ENCODE assay signal across 12 mouse cellular contexts in genomic region chr10:94122595-94122994, GRCm38 (mm10). TPM values are rescaled to one million over a fixed set of nuclear protein-coding genes. Genes with fewer than 3 reads are reported as not detected.
A peak's percentile ranks its signal among the peaks of the same experiment; 100 is the strongest.
DNase-seq lines count a peak whose midpoint lies in the region; ATAC-seq and TF ChIP-seq lines count a peak whose summit lies in the region.
"Had no signal": no experiment of that assay in that cellular context is flagged by ENCODE, and none has a peak within 500 bp of the region (broad histone marks: within the 10 kb centered on the region; RNA-seq: fewer than 3 reads in every experiment).

No protein-coding gene starts in this region.

- H3K4me2 ChIP-seq in liver, embryonic 16.5 days (ENCODE audit: low read depth, low read length), result no peak overlapping the region
- no peak overlapping the region for H3K4me2 ChIP-seq in stomach, postnatal 0 days (replicated peaks; ENCODE audit: low read depth)
- H3K4me2 ChIP-seq: hindbrain, embryonic 15.5 days had no signal

- WGBS in liver, embryonic 16.5 days (ENCODE audit: insufficient replicate concordance), result 45% methylated on average over 7 of the region's 7 CpGs
- 90% methylated on average over 7 of the region's 7 CpGs for WGBS in cerebellum, adult 2 months
- 87% methylated on average over 7 of the region's 7 CpGs for WGBS in stomach, postnatal 0 days

- intact Hi-C loops in left cerebral cortex, postnatal 14 days (cut with DNase I), result no loop called here

- DNase-seq in left cerebral cortex, postnatal 14 days (ENCODE audit: low spot score in 2 of 2), result peak; percentile 22 to 27
- DNase-seq in left cerebral cortex, adult 8-10 months (ENCODE audit: low spot score in 2 of 2), result no peak
- peak; percentile 69 for DNase-seq in c-Kit-positive CD71-positive TER-119-positive erythroid progenitor cells, embryonic 14.5 days (ENCODE audit: low spot score)
- DNase-seq in splenic B cell, adult 2 months (ENCODE audit: low read depth, low spot score), result peak; percentile 5
- DNase-seq in cerebellum, adult 2 months, result no peak
- DNase-seq in stomach, postnatal 0 days (ENCODE audit: low spot score), result no peak
- DNase-seq: cerebellum, postnatal 36 days; kidney, adult 9 months had no signal

- H3K4me3 ChIP-seq in liver, embryonic 16.5 days (ENCODE audit: low read depth, low read length), result no peak overlapping the region
- no peak overlapping the region for H3K4me3 ChIP-seq in cerebellum, adult 2 months (replicated peaks; ENCODE audit: insufficient read depth, low read depth, low read length)
- no peak overlapping the region for H3K4me3 ChIP-seq in stomach, postnatal 0 days (ENCODE audit: low read depth, low read length)
- H3K4me3 ChIP-seq: heart, embryonic 10.5 days; hindbrain, embryonic 15.5 days; myocyte had no signal

- no peaks in the 10 kb centered on the region for H3K27me3 ChIP-seq in liver, embryonic 16.5 days (ENCODE audit: control insufficient read depth, insufficient read depth, low read depth, low read length)
- H3K27me3 ChIP-seq in splenic B cell, adult 2 months (ENCODE audit: control insufficient read depth, insufficient read depth, low read length, poor library complexity, severe bottlenecking), result no peaks in the 10 kb centered on the region
- H3K27me3 ChIP-seq in cerebellum, adult 2 months (ENCODE audit: control insufficient read depth, insufficient read depth, low read length), result no peaks in the 10 kb centered on the region
- no peaks in the 10 kb centered on the region for H3K27me3 ChIP-seq in stomach, postnatal 0 days (ENCODE audit: control insufficient read depth, insufficient read depth, low read length)
- H3K27me3 ChIP-seq: hindbrain, embryonic 15.5 days had no signal

- no peak for TF ChIP-seq EP300 in stomach, postnatal 0 days (optimal IDR thresholded peaks at IDR 0.05)

- peak; percentile 83 for ATAC-seq in liver, embryonic 16.5 days (ENCODE audit: low read depth)
- no peak for ATAC-seq in stomach, postnatal 0 days (ENCODE audit: low FRiP score, low TSS enrichment)

- no peak overlapping the region for H3K9ac ChIP-seq in liver, embryonic 16.5 days (ENCODE audit: low read depth, low read length)
- H3K9ac ChIP-seq in stomach, postnatal 0 days (ENCODE audit: low read length), result no peak overlapping the region
- H3K9ac ChIP-seq: hindbrain, embryonic 15.5 days had no signal

- TF ChIP-seq CTCF in cerebellum, adult 2 months (IDR thresholded peaks at IDR 0.05; ENCODE audit: borderline replicate concordance, insufficient read depth, low read depth, low read length), result no peak
- TF ChIP-seq CTCF in stomach, postnatal 0 days (IDR thresholded peaks at IDR 0.05; ENCODE audit: low read depth), result no peak

- peaks cover 11% of the 10 kb centered on the region for H3K36me3 ChIP-seq in liver, embryonic 16.5 days (ENCODE audit: control insufficient read depth, insufficient read depth)
- no peaks in the 10 kb centered on the region for H3K36me3 ChIP-seq in splenic B cell, adult 2 months (ENCODE audit: control insufficient read depth, insufficient read depth, low read length, poor library complexity, severe bottlenecking)
- no peaks in the 10 kb centered on the region; the same call in 1 of the 2 replicates for H3K36me3 ChIP-seq in stomach, postnatal 0 days (ENCODE audit: control insufficient read depth, insufficient read depth, low read length)

- TF ChIP-seq POLR2A in cerebellum, adult 2 months (IDR thresholded peaks at IDR 0.05; ENCODE audit: borderline replicate concordance, insufficient read depth, low read length), result no peak

- no peaks in the 10 kb centered on the region for H3K9me3 ChIP-seq in liver, embryonic 16.5 days (replicated peaks; ENCODE audit: control insufficient read depth, low read length)
- H3K9me3 ChIP-seq in stomach, postnatal 0 days (ENCODE audit: control insufficient read depth, low read length), result no peaks in the 10 kb centered on the region
- H3K9me3 ChIP-seq: heart, embryonic 10.5 days; hindbrain, embryonic 15.5 days had no signal

- no peak overlapping the region for H3K27ac ChIP-seq in liver, embryonic 16.5 days (ENCODE audit: low read length)
- H3K27ac ChIP-seq in cerebellum, adult 2 months (ENCODE audit: insufficient read depth, low read length), result no peak overlapping the region
- H3K27ac ChIP-seq in stomach, postnatal 0 days (replicated peaks), result no peak overlapping the region
- H3K27ac ChIP-seq: heart, embryonic 10.5 days; hindbrain, embryonic 15.5 days had no signal

- H3K4me1 ChIP-seq in liver, embryonic 16.5 days (ENCODE audit: control insufficient read depth, low read depth, low read length), result peaks cover 7% of the 10 kb centered on the region
- H3K4me1 ChIP-seq in cerebellum, adult 2 months (ENCODE audit: control insufficient read depth, insufficient read depth, low read length), result no peaks in the 10 kb centered on the region
- H3K4me1 ChIP-seq in stomach, postnatal 0 days (replicated peaks; ENCODE audit: control insufficient read depth, insufficient read depth), result no peaks in the 10 kb centered on the region
- H3K4me1 ChIP-seq: heart, embryonic 10.5 days; hindbrain, embryonic 15.5 days had no signal

RNA-seq across cellular contexts. Expression of gene Nr2c1, which starts 25.2 kb away (rescaled TPM):
- total RNA-seq in left cerebral cortex, postnatal 14 days (2021), result 1 to 10 TPM; 8.1 to 8.5 TPM
- total RNA-seq in left cerebral cortex, adult 8-10 months (2022), result 1 to 10 TPM; 8.2 to 9.6 (median 8.7) TPM
- polyA plus RNA-seq in liver, embryonic 16.5 days (2015; fragmentation: Nextera tagmentation; extraction: Ambion mirVana), result 2.5 TPM in 2 replicates
- 10.4 and 10.6 TPM in 2 replicates for polyA plus RNA-seq in cerebellum, adult 2 months (2012; rRNA removed)
- 4.0 and 4.3 TPM in 2 replicates for polyA plus RNA-seq in stomach, postnatal 0 days (2015; fragmentation: Nextera tagmentation; extraction: Ambion mirVana)

Comparison
In these comparisons a context has a peak if more than half of its experiments do, and no peak if none do; other contexts are left out.
1. DNase-seq: peak in left cerebral cortex, postnatal 14 days (2 of 2), c-Kit-positive CD71-positive TER-119-positive erythroid progenitor cells, embryonic 14.5 days (single experiment) and splenic B cell, adult 2 months (single experiment); none in left cerebral cortex, adult 8-10 months (0 of 2), cerebellum, adult 2 months (0 of 2) and stomach, postnatal 0 days (single experiment).